In the genomic region with DNA sequence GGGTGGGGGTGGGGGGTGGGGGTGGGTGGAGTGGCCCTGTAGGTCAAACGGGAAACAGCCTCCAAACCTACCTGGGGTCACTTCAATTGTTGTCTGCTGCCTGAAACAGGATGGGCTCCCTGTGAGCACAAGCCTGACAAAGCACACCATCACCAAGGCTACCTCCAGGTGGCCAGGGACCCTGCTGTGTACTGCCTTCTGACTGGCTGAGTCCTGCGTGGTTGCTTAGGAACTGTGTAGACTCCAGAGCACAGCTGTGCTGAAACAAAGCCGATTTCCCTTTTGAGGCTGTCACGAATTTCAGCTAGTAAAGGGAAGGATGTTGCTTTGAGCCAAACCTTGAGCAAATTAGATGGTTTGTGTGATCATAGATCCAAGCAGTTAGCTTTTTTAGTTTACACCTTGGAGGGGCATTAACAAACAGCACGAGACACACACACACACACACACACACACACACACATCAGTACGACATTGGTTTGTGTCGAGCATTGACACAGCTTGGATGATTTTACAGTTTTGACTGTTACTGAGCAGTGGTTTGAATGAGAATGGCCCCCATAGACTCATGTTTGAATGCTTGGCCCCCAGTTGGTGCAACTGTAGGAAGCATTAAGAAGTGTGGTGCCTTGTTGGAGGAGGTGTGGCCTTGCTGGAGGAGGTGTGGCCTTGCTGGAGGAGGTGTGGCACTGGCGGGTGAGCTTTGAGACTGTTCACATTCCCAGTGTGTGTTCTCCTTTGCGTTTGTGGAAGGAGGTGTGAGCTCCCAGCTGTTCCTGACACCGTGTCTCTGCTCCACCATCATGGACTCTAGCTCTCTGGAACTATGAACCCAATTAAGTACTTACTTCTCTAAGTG, we compare ENCODE assay signal across 8 mouse cellular contexts. TPM values are rescaled to one million over a fixed set of nuclear protein-coding genes. Genes with fewer than 3 reads are reported as not detected.
A peak's percentile ranks its signal among the peaks of the same experiment; 100 is the strongest.
DNase-seq lines count a peak whose midpoint lies in the region; ATAC-seq lines count a peak whose summit lies in the region.

No protein-coding gene starts in this region.

- H3K9me3 ChIP-seq in midbrain, embryonic 12.5 days = no peaks in the 10 kb centered on the region

- H3K4me1 ChIP-seq in midbrain, embryonic 12.5 days = peaks cover 25% of the 10 kb centered on the region

- H3K9ac ChIP-seq in midbrain, embryonic 12.5 days (replicated peaks) = no peak overlapping the region

- no peaks in the 10 kb centered on the region for H3K27me3 ChIP-seq in midbrain, embryonic 12.5 days

- ATAC-seq in midbrain, embryonic 12.5 days (ENCODE audit: low FRiP score, low read depth) = peak; percentile 98

- WGBS in midbrain, embryonic 12.5 days = 5% methylated on average over 10 of the region's 10 CpGs

- peak overlapping the region; percentile 47 for H3K4me2 ChIP-seq in midbrain, embryonic 12.5 days (replicated peaks)

- peak overlapping the region; percentile 92 for H3K27ac ChIP-seq in midbrain, embryonic 12.5 days (replicated peaks)

- no peaks in the 10 kb centered on the region for H3K36me3 ChIP-seq in midbrain, embryonic 12.5 days

- peak; percentile 98 for DNase-seq in ES-CJ7 (ENCODE audit: low read depth, low spot score)
- peak; percentile 95 for DNase-seq in brain, adult 2 months (ENCODE audit: low read depth, low spot score)
- peak; percentile 72 to 83 for DNase-seq in frontal cortex, postnatal 10 days (ENCODE audit: low spot score in 2 of 2)
- DNase-seq in left cerebral cortex, adult 18-20 months (ENCODE audit: low spot score in 2 of 2) = peak; percentile 33 to 59
- peak; percentile 26 to 61 for DNase-seq in thymus, adult 18-20 months
- no peak for DNase-seq in urinary bladder, postnatal 4 days (ENCODE audit: low spot score in 2 of 2)
- DNase-seq in spleen, postnatal 36 days (ENCODE audit: low spot score in 2 of 2) = no peak

- peak overlapping the region; percentile 23 for H3K4me3 ChIP-seq in midbrain, embryonic 12.5 days

RNA-seq across cellular contexts. Expression of gene Erv3, which starts 11.8 kb away (rescaled TPM):
- total RNA-seq in left cerebral cortex, adult 18-20 months (2021) = under 1 TPM; 0.09 to 0.23 TPM
- polyA plus RNA-seq in midbrain, embryonic 12.5 days (2016; fragmentation: Nextera tagmentation; extraction: Ambion mirVana) = not detected in 2 replicates

Comparison
In these comparisons a context has a peak if more than half of its experiments do, and no peak if none do; other contexts are left out.
1. DNase-seq: peak in ES-CJ7 (single experiment), brain, adult 2 months (single experiment), frontal cortex, postnatal 10 days (2 of 2), left cerebral cortex, adult 18-20 months (2 of 2) and thymus, adult 18-20 months (2 of 2); none in urinary bladder, postnatal 4 days (0 of 2) and spleen, postnatal 36 days (0 of 2).